Mouse (Mus musculus): ENCODE data around the gene Wasf2.

- TF ChIP-seq CTCF (IDR thresholded peaks at IDR 0.05; ENCODE audit: low read depth, low read length) (no peak), POLR2A (IDR thresholded peaks at IDR 0.05; ENCODE audit: borderline replicate concordance, low read depth, low read length) (no peak)
Observed at GRCm38 (mm10) chr4:133196136-133196535, 65.8 kb downstream of the Wasf2 start.
